Mouse (Mus musculus) retina, adult 2 months (tissue): ENCODE results near the gene Rxra.

Experiments
- DNase-seq: peaks from one replicate; pipeline ENCODE4 v3.0.0-alpha.2; 2012; ENCODE audit warnings: low read depth, low spot score

Rxra gene

DNA sequence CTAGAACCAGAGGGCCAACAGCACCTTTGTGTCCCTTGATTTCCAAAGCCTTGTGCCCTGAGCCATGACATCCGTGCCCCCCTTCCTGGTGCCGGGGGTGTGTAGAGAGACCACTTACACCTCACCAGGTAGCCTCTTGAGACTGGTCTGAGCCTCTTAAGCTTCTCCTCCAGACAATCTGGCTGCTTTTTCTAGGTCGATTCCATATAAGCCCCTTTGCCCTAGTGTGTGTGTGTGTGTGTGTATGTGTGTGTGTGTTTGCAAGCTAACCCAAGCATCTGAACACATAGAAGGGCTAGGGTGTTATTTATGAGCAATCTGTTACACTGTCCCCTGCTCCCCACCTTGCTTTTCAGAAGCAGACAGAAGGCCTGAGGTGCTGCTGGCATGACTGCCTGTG is 62.2 kb downstream of the Rxra start:
- peak; percentile 63 for DNase-seq

DNA sequence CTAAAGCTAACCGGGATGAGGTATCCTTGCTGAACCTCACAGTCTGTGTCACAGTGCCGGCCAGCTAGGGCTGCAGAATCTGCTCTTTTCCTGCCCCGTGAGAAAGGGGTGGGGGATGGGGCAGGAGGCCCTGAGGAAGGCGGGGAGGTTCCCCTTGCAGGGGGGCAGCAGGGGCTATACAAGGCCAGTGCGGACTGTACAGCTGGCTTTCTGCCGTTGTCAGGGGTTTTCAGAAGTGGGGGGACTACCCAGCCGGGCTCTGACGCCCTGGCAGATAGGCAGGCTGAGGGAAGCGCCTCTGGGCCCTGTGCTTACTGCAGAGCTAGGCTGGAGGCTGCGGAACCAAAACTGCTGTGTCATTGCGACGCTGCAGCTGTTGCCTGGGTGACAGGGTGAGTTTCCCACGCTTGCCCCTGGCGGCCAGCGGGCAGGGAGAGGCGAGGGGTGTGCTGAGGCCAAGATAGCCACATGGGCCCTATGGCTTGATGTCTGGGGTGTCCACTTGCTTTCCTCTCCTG is 63.9 kb downstream of the Rxra start:
- DNase-seq: peak; percentile 18

DNA sequence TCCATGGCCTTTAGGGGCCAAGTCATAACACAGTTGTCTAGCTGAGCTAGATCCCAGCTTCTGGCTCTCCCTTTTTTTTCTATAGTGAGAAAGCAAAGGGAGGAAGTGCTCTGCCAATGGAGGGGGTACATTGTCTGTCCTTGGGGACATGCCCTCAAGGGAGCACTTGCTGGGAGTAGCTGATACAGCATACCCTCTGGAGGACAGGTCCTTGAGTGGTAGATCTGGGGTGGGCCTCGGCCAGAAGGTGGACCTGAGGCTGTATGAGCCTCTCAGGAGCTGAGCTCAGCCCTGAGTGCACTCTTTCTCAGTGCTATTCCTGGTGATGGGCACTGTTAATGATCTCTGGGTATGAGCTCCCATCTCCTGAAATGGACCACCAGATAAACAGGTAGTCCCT is 66.9 kb downstream of the Rxra start:
- no peak for DNase-seq

GRCm38 (mm10) chr2:27743863-27744611 is 67.8 kb downstream of the Rxra start:
- no peak for DNase-seq

- no peak for DNase-seq
Observed at GRCm38 (mm10) chr2:27744612-27745351, 68.5 kb downstream of the Rxra start.

GRCm38 (mm10) chr2:27745673-27746620 is 69.7 kb downstream of the Rxra start:
- no peak for DNase-seq

DNA sequence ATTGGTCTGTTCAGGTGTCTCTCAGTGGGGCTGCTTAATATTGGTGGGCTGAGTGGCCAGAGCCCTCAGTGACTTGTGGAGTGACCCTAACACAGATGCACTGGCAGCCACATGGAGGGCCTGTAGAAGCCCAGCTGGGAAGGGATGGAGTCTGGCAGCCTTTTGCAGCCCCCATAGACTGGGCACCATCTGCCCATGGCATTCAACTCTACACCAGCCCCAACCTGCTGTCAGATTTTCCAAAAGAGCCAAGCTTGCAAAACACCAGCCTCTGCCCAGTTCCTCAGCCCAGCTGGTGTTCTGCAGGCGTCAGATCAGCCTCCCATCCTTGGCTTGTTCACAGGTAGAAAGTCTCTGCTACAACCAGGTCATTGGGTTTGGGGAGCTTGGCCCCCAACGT is 70.6 kb downstream of the Rxra start:
- no peak for DNase-seq

DNA sequence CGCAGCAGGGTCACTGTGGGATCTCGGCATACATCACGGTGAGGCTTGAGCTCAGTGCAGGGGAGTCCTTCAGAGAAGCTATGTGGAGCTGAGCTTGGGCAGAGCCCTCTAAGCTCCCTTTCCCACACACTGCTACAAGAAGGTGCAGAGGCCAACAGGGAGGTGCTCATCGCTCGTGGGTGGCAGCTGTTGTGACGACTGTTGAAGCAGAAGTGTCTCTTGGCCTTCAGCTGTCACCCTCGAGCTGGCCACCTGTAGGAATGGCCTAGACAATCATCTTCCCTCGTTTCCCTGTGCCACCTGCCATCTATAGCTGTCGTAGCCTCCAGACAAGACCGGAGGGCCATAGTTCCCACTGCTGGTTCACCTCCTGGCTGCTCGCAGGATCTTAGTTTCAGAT is 72.7 kb downstream of the Rxra start:
- DNase-seq: no peak

- DNase-seq: no peak
Observed at GRCm38 (mm10) chr2:27750399-27751134, 74.3 kb downstream of the Rxra start.

- DNase-seq: no peak
Observed at GRCm38 (mm10) chr2:27751135-27751519, 74.9 kb downstream of the Rxra start.

GRCm38 (mm10) chr2:27751803-27752202 is 75.6 kb downstream of the Rxra start:
- no peak for DNase-seq

GRCm38 (mm10) chr2:27754094-27754493 is 77.9 kb downstream of the Rxra start:
- no peak for DNase-seq

GRCm38 (mm10) chr2:27755986-27756641 is 79.9 kb downstream of the Rxra start:
- DNase-seq: no peak

- DNase-seq: peak; percentile 32
Observed at GRCm38 (mm10) chr2:27758414-27759301, 82.4 kb downstream of the Rxra start.

GRCm38 (mm10) chr2:27759431-27759830 is 83.2 kb downstream of the Rxra start:
- no peak for DNase-seq

- no peak for DNase-seq
Observed at GRCm38 (mm10) chr2:27761260-27761995, 85.2 kb downstream of the Rxra start.

DNA sequence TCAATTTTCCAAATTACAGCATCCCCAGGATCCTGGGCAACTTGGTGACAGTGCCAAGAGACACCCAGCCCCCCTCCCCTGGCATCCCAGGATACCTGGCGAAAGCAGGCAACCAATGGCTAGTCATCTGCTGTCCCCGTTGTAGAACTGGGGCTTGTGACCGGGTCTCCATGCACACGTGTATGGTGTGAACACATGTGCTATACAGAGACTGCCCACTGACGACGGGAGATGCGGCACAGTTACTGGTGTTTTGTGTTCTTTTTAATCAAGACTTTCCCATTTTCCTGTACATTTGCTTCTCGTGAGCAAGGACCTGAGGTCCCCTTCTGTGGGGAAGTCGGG is 85.7 kb downstream of the Rxra start:
- DNase-seq: no peak

- DNase-seq: no peak
Observed at GRCm38 (mm10) chr2:27762509-27762908, 86.3 kb downstream of the Rxra start.
